Mouse (Mus musculus) hematopoietic stem cell, adult 5-6 weeks (primary cell): ENCODE results near the gene Pitpna. TPM values are rescaled to one million over a fixed set of nuclear protein-coding genes. Genes with fewer than 3 reads are reported as not detected.

Experiments used
- ATAC-seq, 2 experiments: fragments of 125-278 bp in 1 of 2; replicated peaks in 1 of 2; 2 replicates each; pipeline ENCODE4 v1.8.0; 2016 to 2017; ENCODE audit warnings: inconsistent platforms in 2 of 2, mild to moderate bottlenecking in 2 of 2, moderate number of reproducible peaks in 2 of 2, low read depth in 1 of 2, moderate TSS enrichment in 1 of 2; ENCODE audit not compliant: low FRiP score in 2 of 2, poor library complexity in 2 of 2, severe bottlenecking in 2 of 2, insufficient read depth in 1 of 2, low TSS enrichment in 1 of 2
- total RNA-seq: library from RNA; stranded (forward); fragments of 172-1452, 232-1000 nt; gene quantifications from 2 replicates; pipeline ENCODE4 v1.2.3, GENCODE M21; 2017

Gene Pitpna
- total RNA-seq, 1 experiment from 2014 or later, result 98.3 TPM

- no peak for ATAC-seq
These were observed 22.1 kb downstream of the Pitpna start for GRCm38 (mm10) chr11:75610021-75610420.

DNA sequence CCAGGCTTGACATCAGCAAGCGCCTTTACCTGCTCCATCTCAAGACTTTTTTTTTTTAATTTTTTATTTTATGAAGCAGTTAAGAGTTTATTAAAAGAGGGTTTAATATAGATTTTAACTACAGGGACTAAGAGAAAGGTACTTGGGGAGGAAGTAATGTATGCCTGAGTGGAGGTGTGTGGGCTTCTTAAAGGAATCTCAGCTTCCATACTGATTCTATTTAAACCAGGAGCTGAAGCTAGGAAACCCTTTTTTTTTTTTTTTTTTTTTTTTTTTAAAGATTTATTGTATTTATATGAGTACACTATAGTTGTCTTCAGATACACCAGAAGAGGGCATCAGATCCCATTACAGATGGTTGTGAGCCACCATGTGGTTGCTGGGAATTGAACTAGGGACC lies 26.9 kb downstream of the Pitpna start:
- no peak for ATAC-seq

GRCm38 (mm10) chr11:75615556-75615955 lies 27.7 kb downstream of the Pitpna start:
- ATAC-seq, result no peak

- no peak for ATAC-seq
These were observed 31.2 kb downstream of the Pitpna start for GRCm38 (mm10) chr11:75619133-75619532.

DNA sequence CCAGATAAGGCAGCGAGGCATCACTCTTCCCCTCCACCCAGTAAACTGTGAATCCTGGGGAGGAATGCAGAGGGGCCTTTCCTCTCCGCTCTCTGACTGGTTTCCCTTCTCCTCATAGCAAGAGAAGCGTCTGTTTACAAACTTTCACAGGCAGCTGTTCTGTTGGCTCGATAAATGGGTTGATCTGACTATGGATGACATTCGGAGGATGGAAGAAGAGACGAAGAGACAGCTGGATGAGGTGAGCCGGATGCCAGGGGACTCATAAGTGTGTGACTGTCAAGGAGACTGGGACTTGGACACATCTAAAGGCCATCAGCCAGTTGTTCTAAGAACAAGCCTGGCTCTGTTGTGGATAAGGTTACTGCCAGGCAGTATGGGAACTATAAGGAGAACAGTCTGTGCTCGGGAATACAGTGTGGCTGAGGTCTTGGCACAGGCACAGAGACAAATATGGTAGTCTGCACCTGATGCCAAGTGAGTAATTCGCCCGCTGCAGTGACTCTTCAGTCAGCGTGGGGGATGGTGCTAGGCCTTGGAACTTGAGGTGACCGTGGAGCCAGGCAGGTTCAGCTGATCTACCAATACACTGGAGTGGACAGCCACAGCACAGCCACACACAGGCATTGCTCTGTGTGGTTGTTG lies 32.4 kb downstream of the Pitpna start:
- no peak for ATAC-seq

GRCm38 (mm10) chr11:75621426-75621825 lies 33.5 kb downstream of the Pitpna start:
- no peak for ATAC-seq

DNA sequence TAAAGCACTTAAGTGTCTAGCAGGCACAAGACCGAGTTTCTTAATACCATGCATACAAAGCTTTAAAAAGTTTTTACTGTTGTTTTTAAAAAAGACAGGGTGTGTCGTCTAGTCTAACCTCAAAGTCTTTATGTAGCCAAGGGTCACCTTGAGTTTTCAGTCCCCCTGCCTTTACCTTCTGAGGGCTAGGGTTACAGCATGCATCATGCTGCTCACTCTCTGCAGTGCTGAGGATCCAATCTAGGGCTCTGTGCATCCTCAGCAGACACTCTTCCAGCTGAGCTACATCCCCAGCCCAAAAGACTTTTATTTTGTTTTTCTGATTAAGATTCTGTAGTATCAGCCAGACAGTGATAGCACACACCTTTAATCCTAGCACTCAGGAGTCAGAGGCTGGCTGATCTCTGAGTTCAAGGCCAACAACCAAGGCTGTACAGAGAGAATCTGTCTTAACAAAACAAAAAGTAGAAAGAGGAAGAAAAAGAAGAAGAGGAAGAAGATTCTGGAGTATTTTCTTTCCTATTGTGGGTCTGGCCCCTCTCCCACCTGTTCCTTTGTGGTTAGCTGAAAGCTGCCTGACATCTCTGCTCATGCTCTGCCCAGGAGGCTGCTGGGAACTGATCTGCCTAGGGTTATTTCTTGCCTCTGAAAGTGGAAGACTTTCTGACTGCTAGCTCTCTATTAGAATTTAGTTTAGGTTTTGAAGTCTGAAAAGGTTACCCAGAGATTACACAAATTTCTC lies 34.9 kb downstream of the Pitpna start:
- ATAC-seq, result peak; percentile 68 to 78; a peak in 3 of 4 replicates

DNA sequence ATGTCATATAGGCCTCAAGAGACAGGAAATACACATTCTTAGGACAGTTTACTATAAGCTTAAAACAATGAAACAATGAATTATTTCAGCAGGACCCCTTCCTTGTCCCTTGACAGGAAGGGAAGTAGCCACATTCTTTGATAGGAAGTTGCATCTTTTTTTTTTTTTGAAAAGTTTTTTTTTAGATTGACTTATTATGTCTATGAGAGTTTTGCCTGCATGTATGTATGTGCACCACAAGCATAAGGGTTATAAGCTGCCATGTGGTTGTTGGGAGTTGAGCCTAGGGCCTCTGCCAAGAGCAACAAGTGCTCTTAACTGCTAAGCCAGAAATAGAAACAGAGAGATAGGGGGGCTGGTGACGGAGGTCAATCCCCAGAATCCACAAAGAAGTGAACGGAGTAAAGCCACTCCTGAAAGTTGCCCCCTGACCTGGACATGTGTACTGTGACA lies 36.2 kb downstream of the Pitpna start:
- 0 out of 4 replicates have a peak, but pooled peaks of 1 of the 2 experiments have one; percentile 2 for ATAC-seq

DNA sequence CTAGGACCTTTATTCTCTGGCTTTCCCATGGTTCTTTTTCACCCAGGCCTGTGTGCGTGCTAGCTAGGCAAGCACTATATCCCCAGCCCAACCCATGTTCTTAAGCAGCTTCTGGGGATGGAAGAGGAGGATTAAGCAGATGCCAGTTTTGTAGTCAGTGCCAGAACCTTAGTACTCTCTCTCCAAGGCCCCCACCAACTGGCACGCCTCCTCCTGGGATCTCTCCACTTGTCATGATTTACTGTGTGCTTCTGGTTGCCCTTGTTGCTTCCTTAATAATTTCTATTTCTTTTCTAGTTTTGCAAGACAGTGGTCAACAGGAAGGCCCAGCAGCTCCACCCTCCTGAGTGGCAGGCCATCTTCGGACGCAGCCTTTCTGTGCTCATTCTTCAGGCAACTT lies 37.9 kb downstream of the Pitpna start:
- no peak for ATAC-seq

DNA sequence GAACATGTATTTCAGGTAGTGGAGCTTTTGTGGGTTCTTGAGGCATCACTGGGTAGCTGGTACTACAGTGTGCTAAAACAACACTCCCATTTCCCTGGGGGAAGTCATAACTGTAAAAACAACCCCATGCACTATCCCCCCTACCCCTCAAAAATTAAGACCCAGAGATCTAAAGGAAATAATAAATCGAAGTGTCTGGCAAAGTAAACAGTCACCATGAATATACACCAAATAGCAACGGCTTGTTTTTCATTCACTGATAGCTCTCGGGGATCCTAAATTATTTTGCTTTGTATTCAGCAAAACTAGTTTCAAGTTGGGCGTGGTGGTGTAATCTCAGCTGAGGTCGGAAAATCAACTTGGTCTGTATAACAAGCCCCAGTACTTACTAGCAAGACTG lies 42.2 kb downstream of the Pitpna start:
- no peak for ATAC-seq

DNA sequence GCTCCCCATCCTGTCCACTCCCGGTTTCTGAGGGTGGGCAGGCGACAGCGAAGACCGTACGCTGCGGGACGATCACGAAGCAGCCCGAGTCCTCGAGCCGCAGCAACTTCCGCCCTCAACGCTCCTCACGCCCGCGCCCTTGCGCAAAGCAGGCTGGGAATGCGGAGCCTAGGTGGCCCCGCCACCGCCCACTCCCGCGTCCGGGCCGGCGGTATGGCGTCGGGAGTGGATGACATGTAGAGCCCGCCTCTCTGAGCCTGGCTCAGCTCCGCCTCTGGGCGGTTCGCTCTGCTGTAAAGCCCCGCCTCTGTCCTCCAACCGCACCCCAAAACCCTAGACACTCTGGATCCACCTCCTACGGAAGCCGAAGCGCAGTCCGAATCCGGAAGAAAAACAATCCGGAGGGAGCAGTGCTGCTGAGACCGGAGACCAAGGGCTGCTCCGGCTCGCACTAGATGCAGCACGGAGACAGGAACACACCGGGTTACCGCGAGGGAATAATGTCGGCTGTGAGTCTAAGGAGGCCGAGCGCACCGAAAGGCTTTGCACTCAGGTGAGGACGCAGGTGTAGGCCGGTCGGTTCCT lies 42.8 kb downstream of the Pitpna start, which contains the start of gene Inpp5k:
TSS of gene Inpp5k (plus strand) at position 344 of the 585 bp plus-strand sequence.
- peak; percentile 97 to 98 for ATAC-seq

GRCm38 (mm10) chr11:75631561-75632225 lies 43.8 kb downstream of the Pitpna start:
- ATAC-seq, result no peak

- no peak for ATAC-seq
These were observed 45.0 kb downstream of the Pitpna start for GRCm38 (mm10) chr11:75632921-75633320.

- no peak for ATAC-seq
These were observed 46.9 kb downstream of the Pitpna start for GRCm38 (mm10) chr11:75634801-75635200.

- ATAC-seq, result no peak
These were observed 47.4 kb downstream of the Pitpna start for GRCm38 (mm10) chr11:75635315-75635714.

- ATAC-seq, result no peak
These were observed 55.4 kb downstream of the Pitpna start for GRCm38 (mm10) chr11:75643323-75643722.

DNA sequence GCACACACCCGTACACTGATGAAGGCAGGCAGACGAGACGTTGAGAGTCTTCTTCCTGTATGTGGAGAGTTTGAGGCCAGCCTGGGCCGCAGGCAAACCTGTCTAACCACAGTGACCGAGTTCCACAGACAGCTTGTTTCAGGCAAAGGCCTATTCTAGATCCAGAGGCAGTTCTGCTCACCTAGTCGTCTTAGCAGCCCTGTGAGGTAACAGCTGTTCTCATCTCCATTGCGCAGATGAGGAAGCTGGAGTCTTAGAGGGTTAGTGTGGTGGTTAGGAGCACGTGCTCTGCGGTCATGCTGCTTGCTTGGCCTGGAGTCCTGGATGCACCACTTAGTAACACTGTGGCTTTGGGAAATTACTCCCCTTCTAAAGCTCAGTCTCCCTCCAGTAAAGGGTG lies 56.8 kb downstream of the Pitpna start:
- ATAC-seq, result peak; percentile 86 to 92

DNA sequence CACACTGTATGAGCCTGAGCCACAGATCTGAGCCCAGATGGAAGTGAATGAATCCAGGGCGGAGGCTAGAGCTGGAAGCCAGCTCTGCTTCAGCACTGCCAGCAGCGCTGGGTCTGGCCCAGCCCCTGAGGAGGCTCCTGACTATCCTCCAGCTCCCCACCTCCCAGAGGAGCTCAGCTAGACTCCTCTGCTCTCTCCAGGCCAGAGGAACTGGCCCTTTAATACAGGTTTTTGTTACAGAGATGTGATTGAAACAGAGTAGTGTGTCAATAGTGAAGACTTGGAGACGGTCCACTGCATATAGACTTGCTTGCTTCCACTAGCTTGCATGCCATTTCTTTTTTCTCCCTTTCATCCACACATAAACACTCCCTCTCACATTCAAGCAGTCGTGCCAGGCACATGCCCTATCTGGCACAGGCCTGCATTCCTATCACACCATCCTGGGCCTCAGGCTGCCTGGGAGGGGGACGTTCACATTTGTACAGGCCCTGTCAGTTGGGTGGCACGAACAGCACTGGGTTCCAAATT lies 59.8 kb downstream of the Pitpna start:
- no peak for ATAC-seq
